Mouse (Mus musculus): Measurements from ENCODE around the gene Usp48.

DNA sequence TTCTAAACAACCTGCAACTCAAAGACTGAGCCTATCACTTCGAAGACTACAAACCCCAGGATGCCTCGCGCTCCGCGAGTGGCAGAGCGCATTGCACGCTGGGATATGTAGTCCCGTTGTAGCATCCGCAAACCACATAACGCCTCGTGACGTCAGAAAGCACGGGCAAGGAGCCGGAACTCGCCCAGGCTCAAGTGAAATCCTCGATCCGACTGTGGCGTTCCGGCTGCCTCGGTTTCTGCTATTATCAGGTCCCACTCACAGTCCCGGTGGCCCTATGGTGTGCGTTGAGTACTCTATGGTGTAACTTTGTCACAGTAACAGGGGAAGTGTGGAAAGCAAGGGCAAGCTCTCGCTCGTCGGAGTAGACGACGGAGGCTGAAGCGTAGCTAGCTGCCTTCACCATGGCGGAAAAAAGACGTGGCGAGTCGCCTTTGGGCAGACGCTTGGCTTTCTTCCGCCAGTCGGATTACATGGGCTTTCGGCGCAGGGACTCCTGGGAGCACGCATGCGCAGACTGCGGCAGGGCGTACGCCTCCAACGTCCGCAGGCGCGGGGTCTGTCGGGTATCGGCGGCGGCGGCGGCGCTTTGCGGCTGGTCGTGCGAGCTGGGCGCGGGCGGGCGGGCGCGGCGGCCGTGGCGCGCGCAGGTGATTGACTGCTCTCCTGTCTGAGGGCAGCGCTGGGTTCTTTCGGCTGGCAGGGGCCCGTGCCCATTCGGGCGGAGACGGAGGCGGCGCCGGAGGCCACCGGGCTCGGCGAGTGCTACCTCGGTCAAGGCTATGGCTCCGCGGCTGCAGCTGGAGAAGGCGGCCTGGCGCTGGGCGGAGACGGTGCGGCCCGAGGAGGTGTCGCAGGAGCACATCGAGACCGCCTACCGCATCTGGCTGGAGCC, at the start of gene Usp48:
- no peak for TF ChIP-seq CTCF (IDR thresholded peaks at IDR 0.05; ENCODE audit: low read depth)
- TF ChIP-seq EP300 (IDR thresholded peaks at IDR 0.05; ENCODE audit: low read depth): no peak

All from liver, postnatal 0 days (tissue).